Mouse (Mus musculus) cerebellum, adult 8-10 months (tissue): Measurements from ENCODE around the gene Pspn.
A peak's percentile ranks its signal among the peaks of the same experiment; 100 is the strongest.

ENCODE experiments used
- DNase-seq: peaks from one replicate; pipeline ENCODE4 v3.0.0; 2022

The Pspn gene

DNA sequence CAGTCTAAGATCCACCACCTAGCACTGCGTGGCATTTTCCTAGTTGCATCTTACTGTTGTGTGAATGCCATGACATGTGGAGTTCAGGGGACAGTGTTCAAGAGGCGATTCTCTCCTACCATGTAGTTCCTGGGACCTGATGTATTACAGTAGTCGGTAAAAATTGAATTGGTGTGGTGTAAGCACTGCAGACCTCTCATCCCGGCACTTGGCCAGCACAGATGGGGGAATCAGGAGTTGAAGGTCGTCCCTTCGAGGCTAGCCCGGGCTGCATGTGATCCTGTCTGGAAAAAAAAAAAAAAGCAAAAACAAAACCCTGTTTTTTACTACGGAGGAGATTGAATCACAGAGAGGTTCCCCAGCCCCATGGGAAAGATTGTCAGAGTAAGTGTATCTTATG, 4.8 kb downstream of the Pspn start:
- DNase-seq: no peak

GRCm38 (mm10) chr17:56990966-56991365, 8.9 kb downstream of the Pspn start:
- DNase-seq: peak; percentile 11

- DNase-seq: peak; percentile 90
Measured at GRCm38 (mm10) chr17:56990115-56990746, 9.6 kb downstream of the Pspn start, which contains the start of gene Clpp. Gene Clpp, plus strand, starts transcription at chr17:56990305.

DNA sequence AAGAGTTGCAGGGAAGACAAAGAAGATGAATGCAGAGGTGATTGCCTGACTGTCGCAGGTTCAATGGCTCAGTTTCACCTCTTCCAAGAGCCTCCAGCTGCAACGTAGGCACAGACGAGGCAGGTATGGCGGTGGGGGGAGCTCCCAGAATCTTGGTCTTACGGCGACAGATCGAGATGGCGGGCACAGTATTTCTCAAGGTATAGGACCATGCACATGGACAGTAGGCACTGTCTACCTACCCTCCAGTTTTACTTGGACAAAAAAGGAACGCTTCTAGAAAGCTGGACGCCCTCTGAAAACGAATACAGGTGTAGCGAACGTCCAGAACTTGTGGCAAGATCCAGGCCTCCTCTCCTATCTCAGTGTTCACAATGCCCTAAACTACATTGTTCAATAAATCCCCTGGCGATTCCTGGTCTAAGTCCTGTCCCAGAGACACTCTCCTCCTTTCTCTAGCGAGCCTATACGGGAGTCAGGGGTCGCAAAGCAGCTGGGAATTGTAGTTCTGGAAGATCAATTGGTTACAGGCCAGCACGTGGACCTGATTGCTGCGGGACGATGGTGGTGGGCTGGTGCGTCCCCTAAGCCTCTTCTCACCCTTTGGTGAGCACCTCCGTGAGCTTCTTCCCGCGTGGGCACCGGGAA, 10.2 kb downstream of the Pspn start:
- peak; percentile 36 for DNase-seq

DNA sequence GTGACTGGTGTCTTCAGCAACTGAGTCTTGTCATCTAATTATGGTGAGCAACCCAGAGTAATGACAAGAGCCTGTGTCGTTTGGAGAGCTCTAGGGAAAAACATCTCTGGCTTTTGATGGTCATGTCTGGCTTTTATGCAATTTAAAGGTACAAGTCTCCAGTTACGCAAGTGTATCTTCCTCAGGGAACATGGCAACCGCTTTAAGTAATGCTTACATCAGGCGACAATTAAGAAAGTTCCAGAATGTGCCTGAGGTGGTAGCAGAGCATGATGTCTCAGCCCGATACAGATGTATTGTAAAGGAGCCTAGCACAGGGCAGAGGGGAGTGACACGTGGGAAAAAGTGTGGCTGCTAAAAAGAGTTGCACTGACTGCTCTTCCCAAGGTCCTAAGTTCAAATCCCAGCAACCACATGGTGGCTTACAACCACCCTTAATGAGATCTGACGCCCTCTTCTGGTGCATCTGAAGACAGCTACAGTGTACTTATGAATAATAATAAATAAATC, 10.8 kb downstream of the Pspn start:
- peak; percentile 25 for DNase-seq

GRCm38 (mm10) chr17:56988441-56988840, 11.4 kb downstream of the Pspn start:
- DNase-seq: peak; percentile 13

GRCm38 (mm10) chr17:56986105-56986805, 13.6 kb downstream of the Pspn start:
- no peak for DNase-seq

DNA sequence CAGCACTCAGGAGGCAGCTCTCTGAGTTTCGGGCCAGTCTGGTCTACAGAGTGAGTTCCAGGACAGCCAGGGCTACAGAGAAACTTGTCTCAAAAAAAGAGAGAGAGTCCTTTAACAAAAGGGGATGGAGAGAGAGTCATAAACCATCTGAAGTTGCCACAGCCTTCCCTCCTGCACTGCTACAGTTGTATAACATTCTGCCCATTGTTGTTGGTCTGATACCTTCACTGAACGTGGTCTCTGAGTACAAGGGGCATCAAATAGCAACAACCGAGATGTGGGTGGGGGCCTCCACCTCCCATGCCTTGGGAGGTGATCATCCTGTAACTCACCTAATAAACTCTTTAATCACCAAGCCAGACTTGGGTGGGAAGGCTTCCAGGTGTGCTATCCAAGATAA, 14.2 kb downstream of the Pspn start:
- no peak for DNase-seq

- DNase-seq: no peak
Measured at GRCm38 (mm10) chr17:56984886-56985285, 14.9 kb downstream of the Pspn start.

- no peak for DNase-seq
Measured at GRCm38 (mm10) chr17:56982013-56982412, 17.8 kb downstream of the Pspn start, which contains the start of gene Acer1. Gene Acer1, minus strand, starts transcription at chr17:56982126.

DNA sequence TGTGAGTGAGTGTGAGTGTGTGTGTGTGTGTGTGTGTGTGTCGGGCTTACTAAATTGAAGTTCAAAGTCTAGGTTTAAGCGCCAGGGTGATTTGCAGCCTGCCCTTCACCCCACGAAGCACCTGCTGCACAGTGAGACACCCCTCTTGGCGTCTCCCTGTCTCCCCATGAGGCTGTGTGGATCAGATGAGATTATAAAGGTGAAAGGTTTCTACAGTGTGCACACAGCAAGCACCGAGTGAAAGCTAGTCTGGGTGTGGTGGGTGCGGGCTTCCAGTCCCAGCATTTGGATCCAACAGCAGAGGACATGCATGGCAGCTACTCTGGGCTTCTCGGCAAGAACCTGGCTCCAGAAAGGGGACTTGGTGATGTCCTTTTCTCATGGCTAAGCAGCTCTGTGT, 18.8 kb downstream of the Pspn start:
- DNase-seq: no peak

- no peak for DNase-seq
Measured at GRCm38 (mm10) chr17:56979524-56979923, 20.3 kb downstream of the Pspn start.

DNA sequence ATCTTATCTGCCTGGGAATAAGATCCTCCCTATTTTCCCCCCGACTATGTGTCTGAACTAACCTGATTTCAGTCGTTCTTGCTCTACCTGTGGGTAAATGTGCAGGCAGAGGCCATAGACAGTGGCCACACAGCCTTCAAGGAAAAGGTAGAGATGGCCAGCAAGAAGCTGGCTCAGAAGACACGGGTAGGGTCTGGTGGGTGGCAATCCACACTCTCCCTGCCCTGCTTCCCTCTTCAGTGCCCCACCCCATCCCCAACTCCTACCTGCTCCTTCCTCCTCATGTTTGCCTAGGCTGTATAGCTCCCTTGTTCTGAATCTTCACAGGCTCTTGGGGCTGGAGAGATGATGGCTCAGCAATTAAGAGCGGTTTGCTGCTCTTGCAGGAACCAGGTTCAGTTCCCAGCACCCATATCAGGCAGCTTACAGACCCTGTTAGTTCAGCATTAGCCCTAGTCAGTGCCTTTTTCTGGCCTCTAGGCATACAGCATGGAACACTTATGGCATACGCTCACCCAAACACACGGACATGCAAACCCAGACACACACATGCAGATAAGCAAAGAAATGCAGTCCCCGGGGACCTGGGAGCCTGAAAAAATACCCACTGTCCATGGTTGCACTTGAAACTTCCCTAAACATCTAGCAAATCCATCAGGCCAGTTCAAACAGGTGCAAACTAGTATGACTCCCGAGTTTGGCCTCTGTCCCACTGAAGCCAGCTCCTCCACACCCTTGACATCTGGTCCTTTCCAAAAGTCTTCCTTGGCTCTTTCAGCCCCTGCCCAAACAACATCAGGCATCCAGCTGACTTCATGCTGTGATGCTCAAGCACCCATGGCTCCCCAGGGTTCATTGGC, 23.1 kb downstream of the Pspn start:
- DNase-seq: no peak

DNA sequence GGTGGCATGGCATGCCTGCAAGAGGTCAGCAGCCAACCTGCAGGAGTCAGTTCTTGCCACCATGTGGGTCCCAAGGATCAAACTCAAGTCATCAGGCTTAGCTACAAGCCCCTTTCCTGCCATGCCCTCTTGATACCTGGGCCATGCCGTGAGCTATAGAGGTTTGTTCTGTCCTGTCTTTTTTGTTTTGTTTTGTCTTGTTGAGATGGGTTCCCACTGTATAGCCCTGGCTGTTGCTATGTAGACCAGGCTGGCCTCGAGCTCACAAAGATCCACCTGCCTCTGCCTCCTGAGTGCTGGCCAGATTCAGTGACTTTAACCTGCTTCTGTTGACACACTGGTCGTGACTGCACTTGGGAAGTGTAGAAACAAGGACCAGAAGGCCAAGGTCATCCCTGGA, 24.4 kb downstream of the Pspn start:
- no peak for DNase-seq

GRCm38 (mm10) chr17:56974708-56975240, 25.0 kb downstream of the Pspn start:
- DNase-seq: no peak

DNA sequence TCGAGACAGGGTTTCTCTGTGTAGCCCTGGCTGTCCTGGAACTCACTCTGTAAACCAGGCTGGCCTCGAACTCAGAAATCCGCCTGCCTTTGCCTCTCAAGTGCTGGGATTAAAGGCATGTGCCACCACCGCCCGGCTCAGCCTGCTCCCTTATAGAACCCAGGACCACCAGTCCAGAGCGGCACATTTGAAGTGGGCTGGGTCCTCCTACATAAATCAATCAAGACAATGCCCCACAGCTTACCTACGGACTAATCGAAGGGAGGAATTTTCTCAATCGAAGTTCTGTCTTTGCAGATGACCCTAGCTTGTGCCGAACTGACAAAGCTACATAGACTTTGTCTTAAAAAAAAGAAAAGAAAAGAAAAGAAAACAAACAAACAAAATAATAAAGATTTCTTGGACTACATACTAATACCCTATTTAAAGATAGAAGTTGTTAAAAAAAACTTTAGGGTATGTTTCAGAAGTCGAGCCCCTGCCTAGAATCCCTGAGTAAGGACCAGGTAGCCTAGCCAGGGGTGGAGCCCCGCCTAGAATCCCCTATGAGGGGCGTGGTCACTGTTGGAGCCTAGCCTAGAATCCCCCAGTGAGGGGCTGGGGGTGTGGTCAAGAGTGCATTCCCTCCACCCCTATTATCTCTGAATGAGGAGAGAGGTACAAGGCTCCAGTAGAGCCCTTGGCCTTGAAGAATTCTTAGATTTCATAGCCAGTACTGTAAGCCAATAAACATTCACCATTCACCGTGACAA, 25.7 kb downstream of the Pspn start:
- DNase-seq: no peak

DNA sequence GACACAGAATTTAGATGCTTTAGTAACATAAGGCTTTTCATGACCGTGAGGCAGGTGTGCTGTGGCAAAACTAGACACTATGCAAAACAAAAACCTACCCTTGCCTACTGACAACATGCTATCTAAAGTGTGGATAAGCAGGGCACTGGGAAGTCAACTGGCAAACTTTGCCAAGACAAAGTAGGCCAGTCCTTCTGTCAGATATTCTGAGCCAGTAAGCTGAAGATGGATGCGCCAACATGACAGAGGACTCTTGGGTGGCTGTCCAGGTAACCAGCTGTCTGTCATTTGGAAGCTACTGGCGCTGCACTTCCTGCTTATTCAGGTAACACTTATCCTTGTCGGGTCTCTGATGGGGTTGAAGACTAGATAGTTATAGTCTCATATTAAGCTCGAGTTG, 29.7 kb downstream of the Pspn start:
- no peak for DNase-seq

DNA sequence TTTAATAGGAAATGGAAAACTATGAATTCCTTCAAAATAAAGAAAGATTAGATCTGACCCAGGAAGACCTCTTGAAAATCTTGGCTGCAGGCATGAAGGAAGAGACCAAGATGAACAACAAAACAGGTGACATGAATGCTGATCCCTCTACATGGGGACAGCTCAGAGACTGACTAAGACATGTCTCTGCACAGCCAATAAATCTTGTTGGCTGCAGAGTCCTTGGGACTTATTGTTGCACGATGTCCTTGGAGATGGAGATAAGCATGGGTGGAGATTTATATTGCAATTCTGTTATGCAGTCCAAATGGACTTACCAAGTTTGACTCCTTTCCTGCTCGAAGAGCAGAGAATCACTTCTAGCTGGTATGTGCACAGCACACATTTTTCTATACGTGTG, 30.5 kb downstream of the Pspn start:
- DNase-seq: no peak

DNA sequence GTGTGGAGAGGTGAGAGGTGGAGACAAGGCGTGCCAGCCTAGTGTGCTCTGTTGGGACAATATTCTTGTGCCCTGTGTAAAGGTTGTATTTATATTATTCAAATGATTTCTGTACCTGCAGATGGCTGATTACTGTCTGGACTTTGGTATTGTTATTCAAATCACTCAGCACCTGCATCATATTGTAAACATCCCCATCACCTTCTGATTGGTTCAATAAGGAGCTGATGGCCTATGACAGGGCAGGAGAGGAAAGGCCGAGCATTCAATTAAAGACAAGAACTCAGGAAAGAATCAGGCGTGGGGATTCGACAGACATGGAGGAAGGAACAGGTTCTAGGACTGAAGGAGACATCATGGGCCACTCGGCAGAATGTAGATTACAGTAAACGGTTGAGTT, 36.2 kb downstream of the Pspn start:
- DNase-seq: no peak

- DNase-seq: no peak
Measured at GRCm38 (mm10) chr17:56962642-56963405, 37.0 kb downstream of the Pspn start.

DNA sequence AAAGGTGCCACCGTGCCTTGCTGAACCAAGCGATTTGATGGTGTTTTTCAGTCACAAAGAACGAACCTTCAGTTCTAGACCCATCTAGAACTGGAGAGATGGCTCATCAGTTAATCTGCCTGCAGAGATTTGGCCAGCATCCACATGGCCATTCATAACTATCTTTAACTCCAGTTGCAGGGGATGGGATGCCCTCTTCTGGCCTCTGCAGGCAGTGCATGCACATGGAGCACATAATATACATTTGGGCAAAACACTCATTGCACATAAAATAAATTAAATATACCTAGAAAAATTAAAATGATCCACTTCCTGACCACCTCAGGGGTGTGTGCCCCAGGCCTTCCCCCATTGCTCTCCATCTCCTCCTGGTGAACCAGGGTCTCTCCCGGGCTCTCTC, 37.9 kb downstream of the Pspn start:
- DNase-seq: no peak
